Mouse (Mus musculus): ENCODE results near the gene Mypn. TPM values are rescaled to one million over a fixed set of nuclear protein-coding genes. Genes with fewer than 3 reads are reported as not detected.

Gene Mypn
- total RNA-seq, 4 experiments from 2014 or later = 0.24 to 0.44 (median 0.40) TPM; not detected in 1

DNA sequence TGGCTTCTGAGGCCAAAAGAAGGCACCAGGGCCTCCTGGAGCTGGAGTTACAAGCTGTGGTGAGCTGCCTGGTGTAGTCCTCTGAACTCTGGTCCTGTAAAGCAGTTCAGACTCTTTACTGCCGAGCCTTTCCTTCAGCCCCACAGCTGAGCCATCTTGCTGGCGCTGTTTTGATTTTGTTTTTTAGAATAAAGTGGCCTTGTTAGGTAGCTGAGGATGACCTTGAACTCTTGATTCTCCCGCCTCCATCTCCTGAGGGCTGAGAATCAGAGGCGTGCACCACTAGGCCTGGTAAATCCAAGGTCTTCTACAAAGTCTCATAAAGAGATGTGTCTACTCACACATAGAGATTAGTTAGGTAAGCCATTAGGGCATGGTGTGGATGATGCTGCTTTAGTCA is 49.0 kb downstream of the Mypn start:
- DNase-seq = no peak

GRCm38 (mm10) chr10:63154226-63154625 is 49.5 kb downstream of the Mypn start:
- DNase-seq = no peak

- DNase-seq = peak; percentile 71
Observed at GRCm38 (mm10) chr10:63153563-63153962, 50.2 kb downstream of the Mypn start.

GRCm38 (mm10) chr10:63152358-63152757 is 51.4 kb downstream of the Mypn start:
- DNase-seq = no peak

DNA sequence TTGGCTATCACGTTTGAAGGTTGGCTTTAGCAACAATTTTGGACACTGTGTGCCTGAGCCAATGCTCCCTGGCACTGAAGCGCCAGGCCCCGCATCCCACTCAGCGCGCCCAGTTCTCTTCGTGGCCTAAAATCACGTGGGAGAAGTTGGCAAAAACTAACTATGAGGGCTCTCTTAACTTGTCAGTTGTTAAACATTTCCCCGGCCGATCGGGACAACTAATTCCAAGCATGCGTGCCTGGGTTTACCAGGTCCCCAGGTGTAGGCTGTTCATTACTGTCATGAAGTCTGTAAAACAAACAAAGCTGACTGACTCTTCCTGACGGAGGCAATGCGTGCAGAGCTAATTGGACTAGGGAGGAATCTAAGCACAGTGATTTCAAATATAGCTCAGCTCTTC is 61.1 kb downstream of the Mypn start:
- no peak for DNase-seq

- no peak for DNase-seq
Observed at GRCm38 (mm10) chr10:63136436-63136835, 67.3 kb downstream of the Mypn start.

DNA sequence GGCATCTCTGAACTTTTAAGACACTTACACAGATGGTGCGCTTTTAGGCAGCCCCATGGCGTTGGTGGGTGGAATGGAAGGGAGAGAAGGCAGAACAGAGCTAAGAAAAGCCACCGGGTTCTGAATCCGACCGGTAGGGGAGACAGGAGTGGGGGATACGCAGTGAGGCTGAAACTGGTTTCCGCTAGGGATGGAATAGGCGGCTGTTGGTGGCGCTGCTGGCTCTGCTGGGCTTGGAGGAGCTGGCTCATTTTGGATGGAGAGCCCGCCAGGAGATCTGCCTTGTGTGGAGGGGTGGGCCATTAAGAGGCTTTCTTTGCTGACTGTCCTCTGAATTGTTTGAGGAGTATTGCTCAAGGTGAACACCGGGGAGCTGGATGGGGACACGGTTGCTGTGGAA is 68.1 kb downstream of the Mypn start:
- DNase-seq = no peak

- DNase-seq = no peak
Observed at GRCm38 (mm10) chr10:63133326-63133725, 70.4 kb downstream of the Mypn start.

GRCm38 (mm10) chr10:63132356-63132755 is 71.4 kb downstream of the Mypn start:
- DNase-seq = no peak

DNA sequence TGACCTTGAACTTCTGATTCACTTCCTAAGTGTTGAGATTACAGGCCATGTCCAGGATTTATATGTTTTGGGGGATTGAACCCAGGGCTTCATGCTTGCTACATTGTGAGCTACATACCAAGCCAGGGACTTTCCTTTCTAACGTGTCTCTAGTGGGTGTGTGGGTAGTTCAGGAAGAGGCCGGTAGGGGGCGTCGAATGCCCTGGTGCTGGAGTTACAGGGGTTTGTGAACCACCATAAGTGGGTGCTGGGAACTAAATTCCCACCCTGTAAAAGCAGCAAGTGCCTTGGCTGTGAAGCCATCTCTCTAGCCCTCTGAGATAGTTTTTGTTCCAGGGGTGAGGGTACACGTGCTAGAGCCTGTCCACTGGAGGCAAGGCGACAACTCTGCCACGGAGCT is 73.3 kb downstream of the Mypn start:
- no peak for DNase-seq

- DNase-seq = peak; percentile 59
Observed at GRCm38 (mm10) chr10:63128256-63128655, 75.5 kb downstream of the Mypn start.

DNA sequence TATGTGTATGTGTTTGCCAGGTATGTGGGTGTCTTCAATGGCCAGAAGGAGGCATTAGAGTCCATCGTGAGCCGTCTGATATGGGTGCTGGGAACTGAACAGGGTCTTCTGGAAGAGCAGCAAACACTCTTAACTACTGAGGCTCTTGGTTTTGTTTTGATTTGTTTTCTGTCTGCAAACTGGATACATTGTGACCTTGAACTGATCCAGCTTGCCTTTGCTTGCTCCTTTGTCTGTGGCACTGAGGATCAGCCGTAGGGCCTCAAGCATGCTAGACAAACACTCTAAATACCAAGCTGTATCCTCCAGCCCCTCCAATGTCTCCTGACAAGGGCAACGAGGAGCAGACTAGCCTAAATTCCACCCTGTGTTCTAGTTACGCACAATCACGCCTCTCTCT is 76.6 kb downstream of the Mypn start:
- DNase-seq = no peak

- DNase-seq = no peak
Observed at GRCm38 (mm10) chr10:63126116-63126515, 77.6 kb downstream of the Mypn start.

GRCm38 (mm10) chr10:63125343-63125742 is 78.4 kb downstream of the Mypn start:
- DNase-seq = no peak

DNA sequence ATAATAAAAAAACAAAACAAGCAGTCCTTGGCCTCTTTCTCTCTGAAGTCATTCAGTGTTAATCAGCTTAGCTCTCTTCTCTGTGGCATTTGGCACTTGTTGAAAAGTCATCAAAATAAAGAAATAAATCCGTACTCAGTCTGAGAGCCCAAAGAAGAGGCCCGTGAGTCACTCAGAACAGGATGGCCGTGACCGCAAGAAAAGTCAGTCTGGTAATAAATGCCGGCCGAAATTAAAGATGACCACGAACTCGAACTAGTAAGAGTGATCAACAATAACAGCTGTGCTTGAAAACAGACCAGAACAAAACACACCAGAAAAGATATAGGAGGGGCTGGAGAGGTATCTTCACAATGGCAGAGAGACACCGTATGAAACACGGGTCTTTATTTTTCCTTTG is 79.7 kb downstream of the Mypn start:
- DNase-seq = peak; percentile 52

GRCm38 (mm10) chr10:63123141-63123540 is 80.6 kb downstream of the Mypn start:
- no peak for DNase-seq

GRCm38 (mm10) chr10:63122516-63122915 is 81.2 kb downstream of the Mypn start:
- no peak for DNase-seq

GRCm38 (mm10) chr10:63121961-63122360 is 81.8 kb downstream of the Mypn start:
- no peak for DNase-seq

DNA sequence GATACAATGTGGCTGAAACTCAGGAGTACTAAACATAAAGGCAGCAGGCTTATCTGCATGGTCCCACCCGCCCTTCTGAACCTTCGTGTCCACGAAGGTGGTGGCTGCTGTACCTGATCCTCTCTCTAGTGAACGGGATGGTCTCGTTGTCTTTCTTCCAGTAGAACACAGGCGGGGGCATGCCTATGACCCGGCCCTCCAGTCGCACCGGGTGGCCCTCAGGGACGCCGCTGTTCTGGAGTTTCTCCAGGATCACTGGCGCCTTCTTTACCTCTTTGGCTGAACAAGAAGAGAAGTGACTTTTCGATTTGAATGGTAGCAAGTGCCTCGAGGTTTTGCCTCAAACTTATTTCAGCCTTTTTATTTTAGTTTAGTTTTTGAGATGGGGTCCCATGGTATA is 83.8 kb downstream of the Mypn start:
- DNase-seq = no peak

GRCm38 (mm10) chr10:63117583-63117982 is 86.2 kb downstream of the Mypn start:
- DNase-seq = no peak

GRCm38 (mm10) chr10:63116376-63116775 is 87.4 kb downstream of the Mypn start:
- no peak for DNase-seq

GRCm38 (mm10) chr10:63115881-63116280 is 87.9 kb downstream of the Mypn start:
- no peak for DNase-seq

DNA sequence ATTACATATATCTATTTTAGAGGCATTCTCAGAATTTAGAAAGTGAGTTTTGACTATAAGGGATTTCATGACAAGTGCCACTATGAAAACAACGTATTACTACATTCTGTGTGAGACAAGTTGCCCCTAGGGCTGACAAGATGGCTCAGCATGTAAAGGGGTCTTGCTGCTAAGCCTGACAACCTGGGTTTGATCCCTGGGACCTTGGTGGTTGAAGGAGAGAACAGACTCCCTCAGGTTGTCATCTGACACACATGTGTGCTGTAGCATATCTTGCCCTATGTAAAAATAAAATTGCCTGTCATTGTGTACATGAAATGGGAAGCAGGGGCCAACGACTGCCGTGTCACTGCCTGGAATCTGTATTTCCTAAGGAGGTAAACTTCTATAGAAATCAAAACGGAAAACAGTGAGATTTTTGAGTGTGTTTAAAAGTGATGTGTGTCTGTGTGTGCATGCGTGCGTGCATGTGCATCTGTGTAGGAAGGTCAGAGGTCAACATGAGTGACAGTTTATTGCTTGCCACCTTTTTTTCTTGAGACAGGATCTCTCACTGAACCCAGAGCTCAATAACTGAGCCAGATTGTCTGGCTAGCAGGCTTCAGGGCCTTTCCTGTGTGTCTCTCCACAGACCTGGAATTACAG is 89.9 kb downstream of the Mypn start:
- DNase-seq = no peak

- no peak for DNase-seq
Observed at GRCm38 (mm10) chr10:63113027-63113604, 90.6 kb downstream of the Mypn start.

GRCm38 (mm10) chr10:63100657-63101056 is 103.1 kb downstream of the Mypn start:
- DNase-seq = no peak
